Mouse (Mus musculus): ENCODE results near the gene Mprip. TPM values are rescaled to one million over a fixed set of nuclear protein-coding genes. Genes with fewer than 3 reads are reported as not detected.

Mprip gene
- polyA plus RNA-seq, 1 experiment from 2014 or later = 51.1 TPM

DNA sequence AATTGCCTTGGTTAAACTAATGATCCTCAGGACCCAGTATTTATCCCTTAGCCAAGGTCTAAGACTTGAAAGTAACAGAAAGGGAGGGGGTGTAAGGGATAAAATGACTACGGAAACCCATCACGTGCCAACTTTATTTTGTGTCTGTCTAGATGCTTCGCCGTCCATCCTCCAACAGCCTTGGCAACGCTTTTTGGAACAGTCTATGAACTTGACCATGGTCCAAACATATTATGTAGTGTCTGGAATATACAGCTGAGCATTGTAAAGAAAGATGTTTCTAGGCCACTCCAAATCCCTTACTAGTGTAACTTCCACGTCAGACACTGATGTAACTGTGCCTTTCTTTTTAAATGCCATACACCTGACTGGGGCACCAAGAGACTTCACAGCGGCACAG, 34.9 kb upstream of the Mprip start:
- Histone ChIP-seq H3K4me2 (replicated peaks; ENCODE audit: low read depth) (no peak overlapping the region), H3K36me3 (ENCODE audit: control insufficient read depth, insufficient read depth, low read length) (no peaks in the 10 kb centered on the region), H3K4me3 (ENCODE audit: low read depth, low read length) (no peak overlapping the region), H3K27me3 (ENCODE audit: control insufficient read depth, insufficient read depth, low read length) (no peaks in the 10 kb centered on the region), H3K9ac (ENCODE audit: low read length) (no peak overlapping the region), H3K27ac (replicated peaks) (no peak overlapping the region), H3K4me1 (replicated peaks; ENCODE audit: control insufficient read depth, insufficient read depth) (no peaks in the 10 kb centered on the region), H3K9me3 (ENCODE audit: control insufficient read depth, low read length) (no peaks in the 10 kb centered on the region)
- ATAC-seq (ENCODE audit: low FRiP score, low TSS enrichment) = no peak
- DNase-seq (ENCODE audit: low spot score) = no peak
- TF ChIP-seq CTCF (IDR thresholded peaks at IDR 0.05; ENCODE audit: low read depth) (no peak), EP300 (optimal IDR thresholded peaks at IDR 0.05) (no peak)
- WGBS = 65% methylated on average over 7 of the region's 7 CpGs

DNA sequence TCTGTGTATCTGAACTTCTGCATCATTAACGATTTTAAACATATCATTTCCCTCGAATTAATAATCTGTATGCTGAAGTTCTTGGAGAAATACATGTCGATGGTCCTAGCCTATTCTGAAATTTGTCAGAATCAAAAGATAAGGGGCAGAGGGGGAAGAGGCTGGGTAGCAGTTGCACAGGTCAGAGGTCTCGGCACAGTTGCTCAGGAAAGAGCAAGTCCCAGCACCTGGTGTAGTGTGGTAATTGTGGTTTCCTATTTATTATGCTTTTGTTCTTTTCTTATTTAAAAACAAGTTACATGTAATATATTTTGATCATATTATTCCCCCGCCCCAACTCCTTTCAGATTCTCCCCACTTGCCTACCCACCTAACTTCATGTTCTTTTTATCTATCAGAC, 32.9 kb upstream of the Mprip start:
- no peak for DNase-seq (ENCODE audit: low spot score)
- WGBS = 73% methylated on average over 5 of the region's 5 CpGs
- H3K4me1 ChIP-seq (replicated peaks; ENCODE audit: control insufficient read depth, insufficient read depth) = no peaks in the 10 kb centered on the region
- no peaks in the 10 kb centered on the region for H3K36me3 ChIP-seq (ENCODE audit: control insufficient read depth, insufficient read depth, low read length)
- no peak for ATAC-seq (ENCODE audit: low FRiP score, low TSS enrichment)
- H3K27me3 ChIP-seq (ENCODE audit: control insufficient read depth, insufficient read depth, low read length) = no peaks in the 10 kb centered on the region
- H3K4me2 ChIP-seq (replicated peaks; ENCODE audit: low read depth) = no peak overlapping the region
- TF ChIP-seq CTCF (IDR thresholded peaks at IDR 0.05; ENCODE audit: low read depth) = no peak
- no peak for TF ChIP-seq EP300 (optimal IDR thresholded peaks at IDR 0.05)
- H3K4me3 ChIP-seq (ENCODE audit: low read depth, low read length) = no peak overlapping the region
- no peak overlapping the region for H3K27ac ChIP-seq (replicated peaks)
- no peak overlapping the region for H3K9ac ChIP-seq (ENCODE audit: low read length)
- no peaks in the 10 kb centered on the region for H3K9me3 ChIP-seq (ENCODE audit: control insufficient read depth, low read length)

DNA sequence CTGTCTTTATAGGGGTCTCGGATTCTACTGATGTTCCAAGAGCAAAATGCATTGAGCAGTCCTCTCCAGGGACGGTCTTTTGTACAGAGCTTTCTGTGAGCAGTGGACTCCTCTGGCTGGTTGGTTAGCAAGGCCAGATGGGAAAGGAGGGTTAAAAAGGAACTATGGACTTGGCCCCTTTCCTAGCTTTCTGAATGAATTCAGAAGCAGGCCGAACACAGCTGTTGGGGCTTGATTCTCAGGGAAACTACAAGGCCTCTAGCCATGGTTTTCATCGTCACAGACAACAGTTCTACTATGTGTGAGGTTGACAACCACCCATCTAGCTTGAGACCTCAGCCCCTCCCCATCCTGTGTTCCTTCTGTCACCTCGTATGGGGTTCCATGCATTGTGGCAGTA, 31.2 kb upstream of the Mprip start:
- Histone ChIP-seq H3K4me2 (replicated peaks; ENCODE audit: low read depth) (no peak overlapping the region), H3K27me3 (ENCODE audit: control insufficient read depth, insufficient read depth, low read length) (no peaks in the 10 kb centered on the region), H3K4me3 (ENCODE audit: low read depth, low read length) (no peak overlapping the region), H3K9me3 (ENCODE audit: control insufficient read depth, low read length) (no peaks in the 10 kb centered on the region), H3K4me1 (replicated peaks; ENCODE audit: control insufficient read depth, insufficient read depth) (no peaks in the 10 kb centered on the region), H3K36me3 (ENCODE audit: control insufficient read depth, insufficient read depth, low read length) (no peaks in the 10 kb centered on the region), H3K27ac (replicated peaks) (0 out of 2 replicates have a peak overlapping the region, but pooled peaks have one; percentile 40), H3K9ac (ENCODE audit: low read length) (no peak overlapping the region)
- no peak for TF ChIP-seq EP300 (optimal IDR thresholded peaks at IDR 0.05)
- no peak for TF ChIP-seq CTCF (IDR thresholded peaks at IDR 0.05; ENCODE audit: low read depth)
- no peak for ATAC-seq (ENCODE audit: low FRiP score, low TSS enrichment)
- WGBS = 48% methylated on average over 5 of the region's 5 CpGs
- DNase-seq (ENCODE audit: low spot score) = no peak

DNA sequence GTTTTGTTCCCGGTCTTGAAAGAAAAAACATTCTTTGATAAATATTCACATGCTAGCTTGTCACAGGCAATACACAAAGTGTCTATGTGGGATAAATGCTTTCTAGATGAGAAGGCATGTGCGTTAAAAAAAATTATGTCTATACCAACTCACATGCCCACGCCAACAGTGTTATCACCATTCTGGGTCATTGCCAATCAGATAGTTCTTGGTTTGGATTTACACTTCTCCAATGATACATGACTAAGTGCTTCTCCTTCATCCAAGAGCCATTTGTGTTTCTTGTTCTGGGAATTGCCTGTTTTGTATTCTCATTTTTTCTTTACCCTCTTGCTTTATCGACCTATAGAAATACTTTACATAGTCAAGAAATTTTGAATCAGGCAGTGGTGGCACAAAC, 29.1 kb upstream of the Mprip start:
- ATAC-seq (ENCODE audit: low FRiP score, low TSS enrichment) (no peak), DNase-seq (ENCODE audit: low spot score) (no peak)
- Histone ChIP-seq H3K9ac (ENCODE audit: low read length) (no peak overlapping the region), H3K27me3 (ENCODE audit: control insufficient read depth, insufficient read depth, low read length) (no peaks in the 10 kb centered on the region), H3K4me2 (replicated peaks; ENCODE audit: low read depth) (no peak overlapping the region), H3K27ac (replicated peaks) (no peak overlapping the region), H3K4me3 (ENCODE audit: low read depth, low read length) (no peak overlapping the region), H3K4me1 (replicated peaks; ENCODE audit: control insufficient read depth, insufficient read depth) (no peaks in the 10 kb centered on the region), H3K36me3 (ENCODE audit: control insufficient read depth, insufficient read depth, low read length) (no peaks in the 10 kb centered on the region), H3K9me3 (ENCODE audit: control insufficient read depth, low read length) (no peaks in the 10 kb centered on the region)
- WGBS = 66% methylated on average over 4 of the region's 4 CpGs
- TF ChIP-seq CTCF (IDR thresholded peaks at IDR 0.05; ENCODE audit: low read depth) = no peak
- TF ChIP-seq EP300 (optimal IDR thresholded peaks at IDR 0.05) = no peak

DNA sequence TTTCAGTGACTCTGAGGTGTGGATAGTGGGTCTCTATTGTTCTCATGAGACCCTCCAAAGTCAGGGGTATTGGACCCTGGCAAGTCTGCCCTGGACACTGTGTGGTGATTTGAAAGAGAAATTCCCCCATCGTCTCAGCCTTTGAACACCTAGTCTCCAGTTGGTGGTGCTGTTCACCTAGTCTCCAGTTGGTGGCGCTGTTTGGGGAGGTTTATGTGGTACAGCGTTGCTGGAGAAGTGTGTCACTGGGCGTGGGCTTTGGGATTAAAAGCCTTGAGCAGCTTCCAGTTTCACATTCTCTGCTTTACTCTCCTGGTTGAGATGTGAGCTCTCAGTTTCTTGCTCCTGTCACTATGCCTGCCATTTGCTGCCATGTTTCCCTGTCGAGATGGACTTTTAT, 28.1 kb upstream of the Mprip start:
- DNase-seq (ENCODE audit: low spot score) = peak; percentile 73
- H3K9ac ChIP-seq (ENCODE audit: low read length) = no peak overlapping the region

DNA sequence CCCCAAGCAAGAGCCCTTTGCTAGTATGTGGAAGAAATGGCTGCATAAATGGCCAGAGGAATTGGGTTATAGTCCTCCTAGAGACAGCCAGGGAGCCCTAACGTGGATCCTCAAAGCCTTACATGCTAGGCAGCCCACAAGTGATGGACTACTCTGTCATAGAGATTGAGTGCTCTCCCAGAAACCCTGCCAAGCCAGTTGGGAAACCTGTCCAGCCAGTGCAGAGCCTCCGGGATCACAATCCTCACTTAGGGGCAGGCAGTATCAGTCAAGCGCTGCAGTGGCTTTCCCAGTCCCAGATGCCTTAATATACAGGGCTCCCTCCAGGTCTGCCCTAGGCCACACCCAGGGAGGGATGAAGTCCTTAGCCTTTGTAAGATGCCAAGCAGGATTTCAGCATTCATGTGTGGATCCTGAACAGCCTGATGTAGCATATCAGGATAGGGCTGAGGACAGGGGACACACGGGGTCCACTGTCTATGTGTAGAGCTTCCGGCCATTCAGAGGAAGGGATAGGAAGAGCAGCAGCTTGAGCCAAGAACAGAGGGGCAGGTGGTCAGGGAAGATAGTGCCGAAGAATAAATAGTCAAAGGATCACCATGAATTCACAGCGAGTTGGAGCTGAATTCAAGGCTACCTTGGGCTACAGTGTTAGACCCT, 27.0 kb upstream of the Mprip start:
- Histone ChIP-seq H3K27ac (replicated peaks) (peak overlapping the region; percentile 85), H3K4me1 (replicated peaks; ENCODE audit: control insufficient read depth, insufficient read depth) (no peaks in the 10 kb centered on the region), H3K36me3 (ENCODE audit: control insufficient read depth, insufficient read depth, low read length) (no peaks in the 10 kb centered on the region), H3K4me3 (ENCODE audit: low read depth, low read length) (no peak overlapping the region), H3K9me3 (ENCODE audit: control insufficient read depth, low read length) (no peaks in the 10 kb centered on the region), H3K27me3 (ENCODE audit: control insufficient read depth, insufficient read depth, low read length) (no peaks in the 10 kb centered on the region), H3K4me2 (replicated peaks; ENCODE audit: low read depth) (no peak overlapping the region), H3K9ac (ENCODE audit: low read length) (no peak overlapping the region)
- ATAC-seq (ENCODE audit: low FRiP score, low TSS enrichment) = no peak
- no peak for TF ChIP-seq EP300 (optimal IDR thresholded peaks at IDR 0.05)
- no peak for TF ChIP-seq CTCF (IDR thresholded peaks at IDR 0.05; ENCODE audit: low read depth)
- DNase-seq (ENCODE audit: low spot score) = peak; percentile 30
- WGBS = 59% methylated on average over 7 of the region's 7 CpGs

More for the DNA sequence above, 28.1 kb upstream of the Mprip start:
- TF ChIP-seq CTCF (IDR thresholded peaks at IDR 0.05; ENCODE audit: low read depth) (peak; percentile 88), EP300 (optimal IDR thresholded peaks at IDR 0.05) (no peak)
- H3K9me3 ChIP-seq (ENCODE audit: control insufficient read depth, low read length) = no peaks in the 10 kb centered on the region
- H3K27me3 ChIP-seq (ENCODE audit: control insufficient read depth, insufficient read depth, low read length) = no peaks in the 10 kb centered on the region
- WGBS = 30% methylated on average over 5 of the region's 5 CpGs
- no peak; the same call in 1 of the 2 replicates for ATAC-seq (ENCODE audit: low FRiP score, low TSS enrichment)
- H3K36me3 ChIP-seq (ENCODE audit: control insufficient read depth, insufficient read depth, low read length) = no peaks in the 10 kb centered on the region
- H3K4me3 ChIP-seq (ENCODE audit: low read depth, low read length) = no peak overlapping the region
- H3K4me2 ChIP-seq (replicated peaks; ENCODE audit: low read depth) = no peak overlapping the region
- H3K4me1 ChIP-seq (replicated peaks; ENCODE audit: control insufficient read depth, insufficient read depth) = no peaks in the 10 kb centered on the region
- no peak overlapping the region for H3K27ac ChIP-seq (replicated peaks)

Data from stomach, postnatal 0 days (tissue).